Mouse (Mus musculus): ENCODE results near the gene Slc39a9.

Gene Slc39a9

GRCm38 (mm10) chr12:80719141-80719540, 75.5 kb downstream of the Slc39a9 start:
- no peak for DNase-seq (ENCODE audit: low spot score)

- DNase-seq (ENCODE audit: low spot score): no peak
Measured at GRCm38 (mm10) chr12:80720507-80720906, 76.8 kb downstream of the Slc39a9 start.

GRCm38 (mm10) chr12:80721458-80721857, 77.8 kb downstream of the Slc39a9 start:
- no peak for DNase-seq (ENCODE audit: low spot score)

GRCm38 (mm10) chr12:80724853-80725559, 81.3 kb downstream of the Slc39a9 start:
- DNase-seq (ENCODE audit: low spot score): peak; percentile 79

- no peak for DNase-seq (ENCODE audit: low spot score)
Measured at GRCm38 (mm10) chr12:80728207-80728606, 84.5 kb downstream of the Slc39a9 start.

- DNase-seq (ENCODE audit: low spot score): no peak
Measured at GRCm38 (mm10) chr12:80728814-80729213, 85.1 kb downstream of the Slc39a9 start.

GRCm38 (mm10) chr12:80729758-80730530, 86.3 kb downstream of the Slc39a9 start:
- peak; percentile 45 for DNase-seq (ENCODE audit: low spot score)

- DNase-seq (ENCODE audit: low spot score): no peak
Measured at GRCm38 (mm10) chr12:80730567-80730966, 86.9 kb downstream of the Slc39a9 start.
